Mouse (Mus musculus) midbrain, embryonic 11.5 days (tissue): ENCODE measurements around the gene Oit3. TPM values are rescaled to one million over a fixed set of nuclear protein-coding genes. Genes with fewer than 3 reads are reported as not detected.

Experiments
- ATAC-seq: fragments of 200-750 bp; cut with Nextera tagmentation; 2 replicates; pipeline ENCODE4 v1.8.0; 2017; ENCODE audit warnings: moderate TSS enrichment, moderate library complexity; ENCODE audit not compliant: low FRiP score
- DNase-seq: peaks from one replicate; pipeline ENCODE4 v3.0.0; 2015; ENCODE audit warnings: low spot score; ENCODE audit errors: missing footprints
- H3K27ac ChIP-seq: fragments of 300-500 bp; sonication (generic); 2 replicates; pipeline ENCODE4 v1.5.1; 2014; ENCODE audit warnings: low read depth, low read length
- H3K27me3 ChIP-seq: fragments of 300-500 bp; sonication (generic); 2 replicates; pipeline ENCODE4 v1.6.1; 2014; ENCODE audit warnings: mild to moderate bottlenecking, low read length, moderate library complexity, mixed read lengths; ENCODE audit not compliant: control insufficient read depth, insufficient read depth
- H3K36me3 ChIP-seq: fragments of 300-500 bp; sonication (generic); 2 replicates; pipeline ENCODE4 v1.6.1; 2014; ENCODE audit warnings: mild to moderate bottlenecking, low read length, moderate library complexity, mixed read lengths; ENCODE audit not compliant: control insufficient read depth, insufficient read depth
- H3K4me1 ChIP-seq: fragments of 300-500 bp; sonication (generic); 2 replicates; pipeline ENCODE4 v1.6.1; 2014; ENCODE audit warnings: low read length; ENCODE audit not compliant: control insufficient read depth, insufficient read depth
- H3K4me2 ChIP-seq: fragments of 300-500 bp; sonication (generic); 2 replicates; pipeline ENCODE4 v1.6.1; 2014; ENCODE audit warnings: mild to moderate bottlenecking, moderate library complexity
- H3K4me3 ChIP-seq: fragments of 300-500 bp; sonication (generic); 2 replicates; pipeline ENCODE4 v1.5.1; 2014; ENCODE audit warnings: low read depth, low read length
- H3K9ac ChIP-seq: fragments of 300-500 bp; sonication (generic); 2 replicates; pipeline ENCODE4 v1.6.1; 2014; ENCODE audit warnings: low read length
- H3K9me3 ChIP-seq: fragments of 300-500 bp; sonication (generic); 2 replicates; pipeline ENCODE4 v1.6.1; 2016; ENCODE audit warnings: low read length; ENCODE audit not compliant: control insufficient read depth
- WGBS: fragments of 180-500 bp; shearing (Covaris S2); extraction: QIAGEN DNeasy Blood & Tissue Kit; methylation state at CpG from one replicate; pipeline ENCODE4 v1.1.7; 2014; 5-methylcytosine and 5-hydroxymethylcytosine counted together
- polyA plus RNA-seq: library from polyadenylated mRNA; unstranded; fragments of >200 nt; fragmentation: Nextera tagmentation; extraction: Ambion mirVana; gene quantifications from 2 replicates; pipeline ENCODE4 v1.2.1, GENCODE M21; 2014

Gene Oit3
- polyA plus RNA-seq, 1 experiment from 2014 or later: 0.38 TPM

GRCm38 (mm10) chr10:59462307-59462706, 20.7 kb upstream of the Oit3 start:
- H3K9ac ChIP-seq: no peak overlapping the region
- H3K4me3 ChIP-seq: no peak overlapping the region
- no peaks in the 10 kb centered on the region for H3K27me3 ChIP-seq
- H3K27ac ChIP-seq: no peak overlapping the region
- 89% methylated on average over 6 of the region's 6 CpGs for WGBS
- no peaks in the 10 kb centered on the region for H3K4me1 ChIP-seq
- no peak overlapping the region for H3K4me2 ChIP-seq
- no peak for ATAC-seq
- DNase-seq: no peak
- no peaks in the 10 kb centered on the region for H3K9me3 ChIP-seq
- no peaks in the 10 kb centered on the region for H3K36me3 ChIP-seq

- WGBS: 90% methylated on average over 12 of the region's 12 CpGs
- Histone ChIP-seq H3K36me3 (no peaks in the 10 kb centered on the region), H3K4me2 (no peak overlapping the region), H3K4me3 (no peak overlapping the region), H3K4me1 (no peaks in the 10 kb centered on the region), H3K27ac (no peak overlapping the region), H3K27me3 (no peaks in the 10 kb centered on the region), H3K9ac (no peak overlapping the region), H3K9me3 (no peaks in the 10 kb centered on the region)
- DNase-seq: no peak
- no peak for ATAC-seq
Observed at GRCm38 (mm10) chr10:59459767-59460166, 18.2 kb upstream of the Oit3 start.

- H3K4me2 ChIP-seq: no peak overlapping the region
- DNase-seq (no peak), ATAC-seq (no peak)
- H3K27me3 ChIP-seq: no peaks in the 10 kb centered on the region
- H3K36me3 ChIP-seq: no peaks in the 10 kb centered on the region
- H3K4me1 ChIP-seq: no peaks in the 10 kb centered on the region
- no peak overlapping the region for H3K4me3 ChIP-seq
- WGBS: 95% methylated on average over 15 of the region's 15 CpGs
- no peaks in the 10 kb centered on the region for H3K9me3 ChIP-seq
- H3K27ac ChIP-seq: no peak overlapping the region
- H3K9ac ChIP-seq: no peak overlapping the region
Observed at GRCm38 (mm10) chr10:59454631-59455030, 13.1 kb upstream of the Oit3 start.

GRCm38 (mm10) chr10:59451839-59452238, 10.3 kb upstream of the Oit3 start:
- 47% methylated on average over 5 of the region's 5 CpGs for WGBS
- Histone ChIP-seq H3K27me3 (no peaks in the 10 kb centered on the region), H3K4me2 (no peak overlapping the region), H3K4me1 (no peaks in the 10 kb centered on the region), H3K4me3 (no peak overlapping the region), H3K9ac (no peak overlapping the region), H3K27ac (no peak overlapping the region), H3K36me3 (no peaks in the 10 kb centered on the region), H3K9me3 (no peaks in the 10 kb centered on the region)
- ATAC-seq: peak; percentile 74
- peak; percentile 87 for DNase-seq

- Histone ChIP-seq H3K9me3 (no peaks in the 10 kb centered on the region), H3K4me2 (no peak overlapping the region), H3K4me3 (no peak overlapping the region), H3K36me3 (no peaks in the 10 kb centered on the region), H3K9ac (no peak overlapping the region), H3K27me3 (no peaks in the 10 kb centered on the region), H3K27ac (no peak overlapping the region), H3K4me1 (peaks cover 3% of the 10 kb centered on the region; the same call in 1 of the 2 replicates)
- WGBS: 86% methylated on average over 9 of the region's 9 CpGs
- DNase-seq (peak; percentile 8), ATAC-seq (no peak)
Observed at GRCm38 (mm10) chr10:59447546-59447945, 6.0 kb upstream of the Oit3 start.

GRCm38 (mm10) chr10:59446911-59447437, 5.4 kb upstream of the Oit3 start:
- Histone ChIP-seq H3K36me3 (no peaks in the 10 kb centered on the region), H3K4me3 (no peak overlapping the region), H3K9me3 (no peaks in the 10 kb centered on the region), H3K27ac (no peak overlapping the region), H3K4me2 (no peak overlapping the region), H3K9ac (no peak overlapping the region), H3K4me1 (peaks cover 3% of the 10 kb centered on the region; the same call in 1 of the 2 replicates), H3K27me3 (no peaks in the 10 kb centered on the region)
- no peak for ATAC-seq
- DNase-seq: peak; percentile 31
- WGBS: 91% methylated on average over 10 of the region's 10 CpGs

- peak; percentile 77 for DNase-seq
- no peak overlapping the region for H3K4me3 ChIP-seq
- no peaks in the 10 kb centered on the region for H3K36me3 ChIP-seq
- ATAC-seq: no peak
- H3K27me3 ChIP-seq: no peaks in the 10 kb centered on the region
- H3K4me1 ChIP-seq: peaks cover 3% of the 10 kb centered on the region; the same call in 1 of the 2 replicates
- no peak overlapping the region for H3K27ac ChIP-seq
- H3K9ac ChIP-seq: no peak overlapping the region
- WGBS: 66% methylated on average over 8 of the region's 8 CpGs
- no peaks in the 10 kb centered on the region for H3K9me3 ChIP-seq
- no peak overlapping the region for H3K4me2 ChIP-seq
Observed at GRCm38 (mm10) chr10:59444635-59445034, 3.1 kb upstream of the Oit3 start.

GRCm38 (mm10) chr10:59444106-59444505, 2.5 kb upstream of the Oit3 start:
- H3K9ac ChIP-seq: no peak overlapping the region

GRCm38 (mm10) chr10:59443212-59443611, 1.6 kb upstream of the Oit3 start:
- Histone ChIP-seq H3K4me3 (no peak overlapping the region), H3K9ac (no peak overlapping the region), H3K4me1 (peaks cover 3% of the 10 kb centered on the region; the same call in 1 of the 2 replicates), H3K27me3 (no peaks in the 10 kb centered on the region), H3K27ac (no peak overlapping the region), H3K4me2 (no peak overlapping the region), H3K9me3 (no peaks in the 10 kb centered on the region), H3K36me3 (no peaks in the 10 kb centered on the region)
- WGBS: 65% methylated on average over 7 of the region's 7 CpGs
- DNase-seq (peak; percentile 70), ATAC-seq (no peak)

More at GRCm38 (mm10) chr10:59444106-59444505, 2.5 kb upstream of the Oit3 start:
- WGBS: 81% methylated on average over 3 of the region's 3 CpGs
- H3K4me2 ChIP-seq: no peak overlapping the region
- no peaks in the 10 kb centered on the region for H3K9me3 ChIP-seq
- H3K36me3 ChIP-seq: no peaks in the 10 kb centered on the region
- no peak overlapping the region for H3K27ac ChIP-seq
- DNase-seq (peak; percentile 78), ATAC-seq (no peak)
- H3K4me3 ChIP-seq: no peak overlapping the region
- peaks cover 3% of the 10 kb centered on the region; the same call in 1 of the 2 replicates for H3K4me1 ChIP-seq
- no peaks in the 10 kb centered on the region for H3K27me3 ChIP-seq
